Mouse (Mus musculus) lung, postnatal 36 days (tissue): Measurements from ENCODE around the gene Gm20715.
"Not testable (repeated sequence)": the region's sequence is repeated elsewhere in the genome, so short reads cannot be mapped to it uniquely, and the experiment has no call there.

Source experiments
- DNase-seq: peaks from one replicate; pipeline ENCODE4 v3.0.0; 2022; ENCODE audit warnings: mixed read lengths

The Gm20715 gene

GRCm38 (mm10) chr7:6430342-6430741 lies 20.3 kb downstream of the Gm20715 start:
- DNase-seq, result peak; percentile 42

- no peak for DNase-seq
These were observed 28.3 kb downstream of the Gm20715 start, which contains the start of gene Olfr1344 for GRCm38 (mm10) chr7:6438388-6438787. Gene Olfr1344, plus strand, starts transcription at chr7:6438688.

GRCm38 (mm10) chr7:6441173-6441572 lies 31.1 kb downstream of the Gm20715 start:
- no peak for DNase-seq

GRCm38 (mm10) chr7:6447771-6448170 lies 37.7 kb downstream of the Gm20715 start:
- DNase-seq, result no peak

GRCm38 (mm10) chr7:6455868-6456267 lies 45.8 kb downstream of the Gm20715 start, which contains the start of gene Olfr1336:
Gene Olfr1336, plus strand, starts transcription at chr7:6456168.
- DNase-seq, result no peak

GRCm38 (mm10) chr7:6456399-6456798 lies 46.3 kb downstream of the Gm20715 start:
- DNase-seq, result no peak

- no peak for DNase-seq
These were observed 56.9 kb downstream of the Gm20715 start, which contains the start of gene Olfr1346 for GRCm38 (mm10) chr7:6466951-6467350. Gene Olfr1346, plus strand, starts transcription at chr7:6467101.

- not testable (repeated sequence) for DNase-seq
These were observed 67.6 kb downstream of the Gm20715 start for GRCm38 (mm10) chr7:6477633-6478032.

- DNase-seq, result no peak
These were observed 76.8 kb downstream of the Gm20715 start, which contains the start of gene Olfr5 for GRCm38 (mm10) chr7:6486841-6487240. Gene Olfr5, minus strand, starts transcription at chr7:6486941.
